Mouse (Mus musculus): ENCODE data around the gene Slc22a23.

Gene Slc22a23

DNA sequence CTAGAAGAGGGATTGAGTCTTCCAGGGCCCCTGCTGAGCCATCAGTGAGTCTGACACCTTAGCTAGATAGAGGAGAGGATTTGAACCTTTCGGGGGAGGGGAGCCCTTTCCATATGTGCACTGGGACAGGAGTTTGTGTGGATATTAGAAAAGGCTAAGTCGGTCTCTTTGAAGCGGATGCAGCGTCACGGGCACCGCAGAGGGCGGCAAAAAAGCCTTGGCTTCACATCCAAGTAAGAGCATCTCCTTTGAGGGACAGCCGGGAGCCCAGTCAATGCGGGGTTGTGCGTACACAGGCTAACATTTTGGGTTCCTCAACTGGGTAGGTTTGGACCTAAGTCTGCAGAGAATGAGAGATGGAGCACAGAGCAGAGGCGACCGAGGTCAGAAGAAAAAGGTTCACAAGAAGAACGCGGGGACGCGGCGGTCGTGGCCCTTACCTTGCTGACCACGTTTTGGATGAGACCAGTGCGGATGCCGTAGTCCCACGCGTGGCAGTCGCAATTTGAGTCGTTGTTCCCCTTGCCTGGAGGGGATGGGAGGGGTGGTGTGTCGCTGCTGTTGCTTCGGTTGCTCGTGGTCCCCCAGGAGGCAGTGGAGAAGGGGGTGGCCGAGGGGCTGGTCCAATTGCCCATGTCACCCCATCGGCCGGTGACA lies 1.1 kb downstream of the Slc22a23 start:
- peak; percentile 42 for DNase-seq

DNA sequence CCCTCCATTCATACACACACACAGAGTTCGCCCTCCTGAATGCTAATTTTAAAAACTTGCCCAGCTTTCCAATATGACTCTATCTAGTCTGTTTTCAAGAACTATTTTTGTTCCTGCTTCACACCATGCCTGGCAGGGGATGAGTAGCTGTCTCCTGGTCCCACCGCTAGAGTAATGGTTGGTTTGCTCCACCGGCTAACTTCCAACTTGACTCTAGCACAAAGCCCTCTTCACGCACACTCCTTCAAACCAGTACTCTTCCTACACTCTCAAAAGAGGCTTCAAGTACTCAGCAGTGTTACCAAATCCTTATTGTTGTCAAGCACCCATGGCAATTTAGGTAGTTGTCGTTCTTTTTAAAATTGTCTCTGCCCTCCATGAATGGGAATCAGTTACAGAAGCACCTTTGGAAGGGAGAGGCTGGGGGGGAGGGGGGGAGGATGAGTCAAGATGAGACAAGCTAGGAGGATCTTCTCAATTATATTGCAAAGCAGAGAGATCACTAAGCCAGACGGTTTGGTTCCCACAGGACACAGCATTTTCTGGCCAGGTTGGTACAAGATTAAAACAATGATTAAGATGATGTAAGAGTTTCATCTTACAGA lies 2.6 kb downstream of the Slc22a23 start:
- no peak for DNase-seq

DNA sequence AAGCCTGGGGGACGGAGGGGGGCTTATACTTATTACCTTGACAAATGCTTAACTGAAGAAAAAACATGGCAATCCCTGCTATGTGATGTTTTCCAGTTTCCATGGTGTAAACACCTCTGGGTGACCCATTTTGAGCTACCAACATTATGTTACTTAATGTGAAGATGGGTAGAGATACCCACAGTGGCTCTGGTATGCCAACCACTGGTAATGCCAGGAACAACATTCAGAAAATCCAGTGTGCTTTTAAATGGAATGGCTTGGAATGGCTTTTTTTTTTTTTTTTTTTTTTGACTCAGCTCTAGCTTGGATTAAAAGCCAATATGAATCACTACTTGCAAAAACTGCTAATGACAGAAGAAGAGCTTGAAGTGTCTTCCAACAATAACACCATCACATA lies 8.1 kb downstream of the Slc22a23 start:
- DNase-seq = no peak

DNA sequence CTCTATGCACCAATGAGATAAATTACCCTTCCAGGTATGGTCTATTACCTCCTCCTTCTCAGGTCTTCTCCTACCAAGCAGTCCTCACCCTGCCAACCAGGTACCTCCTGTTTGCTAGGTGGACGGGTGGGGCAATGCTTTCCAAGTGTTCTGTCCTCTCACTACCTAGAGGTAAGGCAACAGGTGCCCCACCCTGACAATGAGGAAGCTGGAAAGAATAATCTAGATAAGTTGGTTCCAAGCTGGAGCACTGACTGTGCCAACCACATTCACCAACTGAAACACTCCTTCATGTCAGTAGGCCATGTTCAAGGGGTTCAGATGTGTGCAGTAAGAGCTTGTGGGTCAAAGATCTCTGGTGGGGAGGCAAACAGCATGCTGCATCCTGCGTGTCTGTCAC lies 10.1 kb downstream of the Slc22a23 start:
- DNase-seq = no peak

DNA sequence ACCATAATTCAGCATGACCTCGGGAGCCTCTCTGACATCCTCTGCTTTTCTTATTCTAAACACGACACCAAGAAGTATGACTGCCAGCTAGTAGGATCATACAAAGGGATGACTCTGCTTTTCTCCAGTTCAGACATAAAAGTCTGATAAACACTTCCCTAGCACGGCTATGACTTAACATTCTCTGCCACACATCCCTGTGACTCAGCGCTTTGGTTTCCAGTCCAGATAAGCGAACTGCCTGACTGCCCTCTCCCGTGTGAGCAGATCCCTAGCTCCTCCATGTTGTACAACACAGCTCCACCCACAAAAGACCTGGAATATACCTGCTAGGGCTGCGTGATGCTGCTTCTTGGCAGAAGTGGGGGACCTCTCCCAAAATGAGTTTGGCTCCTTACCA lies 12.2 kb downstream of the Slc22a23 start:
- DNase-seq = no peak

DNA sequence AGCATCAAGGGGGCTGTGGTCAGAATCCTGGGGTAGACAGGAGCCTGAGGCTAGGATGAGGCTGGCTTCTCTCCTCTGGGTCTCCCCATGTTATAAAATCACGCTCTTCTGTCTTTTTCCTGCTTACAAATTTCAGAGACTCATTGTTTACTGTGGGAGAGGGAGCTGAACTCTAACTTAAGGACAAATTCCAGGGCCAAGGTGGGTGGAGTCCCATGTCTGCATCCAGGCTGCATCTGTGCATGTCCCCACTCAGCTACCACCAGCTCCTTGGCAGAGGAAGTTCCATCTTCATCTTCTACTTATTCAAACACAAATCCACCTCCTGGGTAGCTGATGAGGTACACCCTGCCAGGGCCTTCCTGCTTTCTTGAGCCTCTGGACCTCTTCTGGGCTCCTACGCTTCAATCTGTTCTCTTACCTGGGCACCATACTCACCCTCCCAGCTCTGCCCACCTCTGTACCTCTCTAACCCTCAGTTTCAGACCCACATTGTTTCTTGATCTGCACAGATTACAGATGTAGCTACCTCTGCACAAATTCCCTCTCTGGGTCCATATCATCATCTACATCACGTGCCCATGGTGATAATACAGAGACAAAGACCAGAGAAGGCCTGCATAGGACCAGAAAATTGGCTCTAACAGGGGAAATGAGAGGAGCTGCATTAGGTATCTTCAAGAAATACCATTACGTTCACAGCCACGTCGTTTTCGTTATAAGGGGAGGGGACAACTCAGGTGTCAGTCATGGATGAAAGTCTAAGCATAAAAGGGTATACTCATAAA lies 13.4 kb downstream of the Slc22a23 start:
- no peak for DNase-seq

DNA sequence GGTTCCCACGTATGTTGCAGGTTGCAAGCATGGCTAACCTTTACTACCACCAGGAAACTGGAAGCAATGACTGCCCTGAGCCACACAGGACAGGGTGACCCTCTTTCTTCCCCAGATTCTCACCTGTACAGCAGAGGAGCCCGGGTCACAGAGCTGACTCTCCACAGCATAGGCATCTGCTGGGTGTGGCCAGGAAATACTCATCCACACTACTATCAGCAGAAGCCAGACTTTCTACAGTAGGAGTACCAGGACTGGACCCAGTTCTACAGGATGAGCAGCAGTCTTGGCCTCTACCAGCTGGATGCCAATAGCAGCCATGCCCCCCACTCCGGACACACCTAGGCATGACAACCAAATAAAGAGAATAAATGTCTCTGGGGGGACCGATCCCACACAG lies 15.4 kb downstream of the Slc22a23 start:
- no peak for DNase-seq

DNA sequence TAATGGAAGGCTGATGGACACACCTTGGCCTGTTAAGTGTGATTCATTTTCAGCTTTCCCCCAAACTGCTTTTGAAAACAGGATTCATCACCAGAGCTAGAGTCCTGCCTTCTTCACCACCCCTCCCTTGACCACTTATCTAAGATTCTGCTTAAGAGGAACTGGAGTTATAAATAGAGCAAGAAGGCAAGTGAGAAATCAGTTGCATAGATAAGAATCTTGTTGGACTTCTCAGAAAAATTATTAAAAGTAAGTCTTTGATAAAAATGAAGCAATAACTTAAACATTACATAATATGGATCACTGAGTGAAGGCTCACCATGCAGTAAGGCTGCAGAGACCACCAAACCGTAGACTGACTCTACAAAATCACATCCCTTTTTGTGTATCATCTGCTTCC lies 18.0 kb downstream of the Slc22a23 start:
- no peak for DNase-seq

DNA sequence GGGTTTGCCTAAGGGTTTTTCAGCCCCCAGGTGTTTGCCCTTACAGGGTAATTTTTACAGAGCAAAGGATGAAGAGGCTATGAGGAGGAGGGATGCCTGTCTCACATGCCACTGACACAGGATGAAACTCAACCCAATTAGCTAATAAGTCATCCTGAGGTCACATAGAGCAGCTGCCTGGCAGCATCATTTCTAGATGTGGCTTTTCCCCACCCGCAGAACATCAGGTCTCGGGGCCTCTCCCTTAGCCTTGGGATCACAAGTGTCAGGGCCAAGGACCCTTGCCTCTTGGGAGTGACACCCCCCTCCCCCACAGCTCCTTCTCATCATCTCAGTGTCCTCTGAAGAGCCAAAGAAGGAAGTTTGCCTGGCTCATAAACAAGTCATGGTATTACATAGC lies 21.6 kb downstream of the Slc22a23 start:
- DNase-seq = no peak

DNA sequence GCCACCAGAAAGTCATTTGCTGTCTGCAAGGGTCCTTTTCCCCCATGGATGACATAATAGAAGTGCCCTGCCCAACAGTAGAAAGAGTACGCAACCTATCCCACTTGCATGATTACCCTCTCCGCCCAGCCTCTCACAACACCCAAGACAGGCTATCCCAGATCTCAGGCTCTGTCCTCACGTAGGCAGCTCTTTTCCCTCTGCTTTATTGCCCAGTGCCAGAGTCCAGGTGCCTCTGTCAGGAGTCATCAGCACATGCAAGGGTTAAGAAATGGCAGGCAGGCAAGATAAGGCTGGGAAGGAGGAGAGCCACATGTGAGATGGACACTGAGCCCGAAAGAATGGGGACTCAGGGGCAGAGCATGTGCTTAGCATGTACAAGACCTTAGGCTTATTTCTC lies 24.5 kb downstream of the Slc22a23 start:
- DNase-seq = no peak

DNA sequence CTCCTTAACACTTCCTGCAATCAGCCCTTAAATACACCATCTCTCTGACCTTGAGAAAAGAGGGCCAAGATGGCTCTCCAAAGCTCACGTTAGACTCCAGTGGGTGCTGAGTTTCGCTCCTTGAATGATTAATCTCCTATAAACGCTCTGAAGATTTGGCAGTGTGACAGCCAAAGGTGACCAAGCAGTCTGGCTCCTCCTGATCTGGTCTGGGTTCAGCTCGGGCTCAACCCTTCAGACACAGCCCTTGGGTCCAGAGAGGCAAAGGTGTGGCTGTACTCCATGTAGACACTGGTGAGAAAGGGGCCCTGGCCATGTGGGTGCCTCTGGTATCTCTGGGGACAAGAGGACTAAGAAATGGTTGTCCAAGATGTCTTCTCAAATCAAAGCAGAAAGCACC lies 27.9 kb downstream of the Slc22a23 start:
- DNase-seq = no peak

DNA sequence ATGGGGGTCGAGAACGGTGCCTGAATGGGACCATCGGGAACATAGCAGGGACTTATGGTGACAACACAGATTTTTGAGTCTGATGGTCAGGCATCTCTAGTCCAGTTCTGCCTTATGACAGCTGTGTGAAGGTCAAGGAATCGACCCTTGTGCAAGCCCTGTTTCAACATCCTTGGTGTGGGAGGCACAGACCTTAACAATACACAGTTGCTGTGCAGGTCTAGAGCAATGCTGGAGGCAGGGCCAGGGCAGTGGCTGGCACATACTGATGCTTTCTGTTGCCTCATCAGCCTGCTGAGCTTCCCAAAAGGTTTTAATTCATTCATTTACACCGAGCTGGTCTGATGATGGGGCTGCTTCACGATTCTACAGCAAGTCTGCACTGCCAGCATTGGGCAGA lies 28.5 kb downstream of the Slc22a23 start:
- DNase-seq = no peak

DNA sequence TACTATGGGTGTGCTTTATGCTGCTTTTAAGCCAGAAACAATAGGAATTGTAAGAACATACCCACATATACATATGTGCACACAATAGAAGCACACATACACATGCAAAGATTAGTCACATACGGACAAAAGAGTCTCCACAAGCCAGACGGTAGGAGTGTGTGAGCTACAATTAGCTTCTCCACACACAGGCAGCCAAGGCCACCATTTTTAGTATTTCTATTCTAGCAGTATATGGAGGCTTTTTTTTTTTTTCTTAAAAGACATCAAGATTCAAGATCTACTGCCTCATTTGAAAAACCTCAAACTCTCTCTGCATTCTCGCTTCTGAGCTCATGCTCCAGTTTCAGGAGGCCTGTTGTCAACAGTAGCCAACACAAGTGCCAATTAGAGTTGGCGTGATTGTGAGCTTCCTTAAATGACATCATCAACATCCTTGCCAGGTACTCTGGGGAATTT lies 31.9 kb downstream of the Slc22a23 start:
- DNase-seq = no peak

DNA sequence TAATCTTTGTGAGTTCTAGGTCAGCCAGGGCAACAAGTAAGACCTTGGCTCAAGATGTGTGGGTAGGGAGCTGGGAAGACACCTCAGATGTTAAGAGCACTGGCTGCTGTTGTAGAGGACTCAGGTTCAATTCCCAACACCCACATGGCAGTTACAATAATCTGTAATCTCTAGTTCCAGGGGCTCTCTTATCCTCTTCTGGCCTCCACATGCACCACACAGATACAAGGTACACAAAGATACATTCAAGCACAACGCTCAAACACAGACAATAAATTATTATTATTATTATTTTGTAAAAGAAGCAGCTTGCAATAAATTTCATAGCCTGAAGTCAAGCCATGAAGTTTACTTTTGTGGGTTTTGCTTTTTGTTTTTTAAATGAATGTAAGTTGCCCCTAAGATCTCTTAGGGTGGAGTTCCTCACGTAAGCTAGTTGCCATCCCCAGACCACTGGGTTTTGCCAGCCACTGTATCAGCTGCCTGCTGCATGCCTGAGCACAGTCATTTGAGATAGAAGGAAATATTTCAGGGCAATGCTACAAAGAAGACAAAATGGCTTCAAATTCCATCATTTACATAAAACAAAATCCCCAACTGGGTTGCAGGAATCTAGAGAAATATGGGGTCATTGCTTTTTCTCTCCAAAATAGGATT lies 32.5 kb downstream of the Slc22a23 start:
- DNase-seq = no peak

DNA sequence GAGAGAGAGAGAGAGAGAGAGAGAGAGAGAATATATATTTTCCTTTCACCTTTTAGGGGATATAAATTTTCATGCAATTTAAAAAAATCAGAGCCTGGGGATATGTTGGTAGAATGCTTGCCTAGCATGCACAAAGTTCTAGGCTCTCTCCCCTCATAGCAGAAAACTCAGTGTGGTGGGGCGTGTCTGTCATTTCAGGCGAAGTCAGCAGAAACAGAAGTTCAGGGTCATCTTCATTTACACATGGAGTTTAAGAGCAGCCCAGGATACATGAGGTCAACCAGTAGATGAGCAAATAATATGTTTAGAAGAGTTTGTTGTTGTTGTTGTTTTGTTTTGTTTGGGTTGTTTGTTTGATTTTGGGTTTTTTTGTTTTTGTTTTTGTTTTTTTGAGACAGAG lies 33.4 kb downstream of the Slc22a23 start:
- no peak for DNase-seq

DNA sequence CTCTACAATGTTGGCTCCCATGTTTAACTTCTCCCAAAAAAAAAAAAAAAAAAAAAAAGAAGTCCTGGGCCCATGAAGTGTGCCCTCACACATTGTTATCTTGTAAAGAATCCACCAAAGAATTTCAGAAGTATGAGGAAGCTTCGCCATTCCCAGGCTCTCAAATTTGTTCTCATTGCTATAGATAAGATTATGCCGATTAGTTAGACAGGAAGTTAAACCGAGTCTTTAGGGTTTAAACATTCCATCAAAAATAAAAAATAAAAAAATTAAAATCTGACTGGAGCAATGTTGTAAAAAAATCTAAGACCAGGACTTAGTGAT lies 36.4 kb downstream of the Slc22a23 start:
- no peak for DNase-seq

DNA sequence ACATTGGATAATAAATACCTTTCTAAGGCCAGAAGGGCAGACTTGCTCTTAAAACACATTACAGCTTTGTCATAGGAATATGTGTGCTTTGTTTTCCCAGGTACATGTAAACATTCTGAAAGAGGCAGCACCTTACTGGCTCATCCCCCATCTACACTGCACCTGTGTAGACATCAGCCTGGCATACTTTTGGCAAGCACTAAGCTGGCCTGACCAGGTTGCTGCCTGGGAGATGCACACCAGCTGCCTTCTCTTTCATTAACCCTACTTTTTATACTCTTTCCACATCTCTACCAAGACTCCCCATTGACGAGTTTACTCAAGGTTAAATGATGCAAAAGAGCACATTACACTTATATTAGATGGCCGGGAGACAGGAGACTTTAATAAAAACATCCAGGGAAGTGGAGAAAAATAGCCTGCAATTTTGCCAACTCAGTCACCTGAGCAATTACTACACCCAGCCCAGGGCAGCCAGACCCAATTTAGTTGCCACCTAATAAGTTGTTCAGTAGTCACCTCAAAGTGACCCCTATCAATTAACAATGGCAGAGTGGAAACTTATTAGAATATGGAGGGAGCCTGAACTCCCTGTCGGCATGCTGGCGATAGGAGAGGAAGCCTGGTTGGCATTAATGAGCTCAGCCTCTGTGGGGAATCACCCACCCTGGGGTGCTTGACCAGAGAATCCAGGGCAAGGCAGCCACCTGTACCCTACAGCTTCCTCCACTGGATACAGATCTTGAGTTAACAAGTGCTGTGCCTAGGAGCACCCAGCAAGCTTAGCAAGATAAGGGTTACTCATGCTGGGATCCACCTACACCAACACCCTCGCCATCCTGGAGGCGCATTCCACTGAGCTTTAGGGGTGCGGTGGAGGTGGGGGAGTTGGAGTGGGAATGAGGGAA lies 37.0 kb downstream of the Slc22a23 start:
- no peak for DNase-seq

DNA sequence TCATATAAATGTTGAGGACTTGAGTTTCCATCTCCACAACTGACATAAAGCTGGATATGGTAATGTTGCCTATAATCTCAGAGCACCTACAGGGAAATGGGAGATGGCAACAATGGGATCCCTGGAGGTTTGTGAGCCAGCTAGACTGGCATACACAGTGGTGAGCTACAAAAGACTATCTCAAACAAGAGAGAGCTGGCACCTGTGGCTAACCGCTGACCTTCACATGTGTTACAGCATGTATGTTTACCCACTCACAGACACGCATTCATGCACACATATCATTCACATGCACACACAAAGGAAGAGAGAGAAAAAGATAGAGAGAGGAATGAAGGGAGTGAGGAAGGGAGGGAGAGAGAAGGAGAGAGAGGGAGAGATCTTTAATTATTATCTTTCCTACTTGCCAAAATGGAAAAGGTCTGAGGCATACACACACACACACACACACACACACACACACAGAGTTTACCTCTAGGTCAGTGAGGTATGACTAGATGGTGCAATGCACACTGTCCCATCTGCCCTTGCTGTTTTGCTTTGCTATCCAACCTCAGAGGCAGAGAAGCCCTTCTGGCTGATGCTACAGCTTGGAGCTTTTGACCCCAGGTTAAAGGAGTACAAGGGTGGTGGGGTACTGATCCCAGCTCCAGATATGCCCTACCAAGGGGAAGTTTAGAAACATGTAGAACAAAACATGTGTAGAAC lies 38.9 kb downstream of the Slc22a23 start:
- DNase-seq = no peak

DNA sequence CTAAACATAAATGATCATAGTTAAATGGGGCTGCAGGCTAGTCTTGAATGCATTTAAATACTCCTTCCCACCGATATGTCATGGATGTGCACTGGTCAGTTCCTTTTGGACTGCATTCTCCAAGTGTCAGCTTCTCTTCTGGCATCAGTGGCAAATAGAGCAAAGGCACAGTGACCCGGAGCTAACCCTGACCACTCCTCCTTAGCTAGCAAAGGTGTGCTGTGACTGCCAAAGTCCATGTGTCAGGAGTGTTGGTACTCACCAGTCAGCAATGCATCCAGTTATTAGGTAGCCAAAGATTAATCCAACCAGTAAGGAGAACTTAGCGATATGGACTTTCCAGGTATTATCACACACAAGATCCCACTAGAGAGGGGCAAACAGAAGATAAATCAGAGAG lies 40.1 kb downstream of the Slc22a23 start:
- DNase-seq = no peak

DNA sequence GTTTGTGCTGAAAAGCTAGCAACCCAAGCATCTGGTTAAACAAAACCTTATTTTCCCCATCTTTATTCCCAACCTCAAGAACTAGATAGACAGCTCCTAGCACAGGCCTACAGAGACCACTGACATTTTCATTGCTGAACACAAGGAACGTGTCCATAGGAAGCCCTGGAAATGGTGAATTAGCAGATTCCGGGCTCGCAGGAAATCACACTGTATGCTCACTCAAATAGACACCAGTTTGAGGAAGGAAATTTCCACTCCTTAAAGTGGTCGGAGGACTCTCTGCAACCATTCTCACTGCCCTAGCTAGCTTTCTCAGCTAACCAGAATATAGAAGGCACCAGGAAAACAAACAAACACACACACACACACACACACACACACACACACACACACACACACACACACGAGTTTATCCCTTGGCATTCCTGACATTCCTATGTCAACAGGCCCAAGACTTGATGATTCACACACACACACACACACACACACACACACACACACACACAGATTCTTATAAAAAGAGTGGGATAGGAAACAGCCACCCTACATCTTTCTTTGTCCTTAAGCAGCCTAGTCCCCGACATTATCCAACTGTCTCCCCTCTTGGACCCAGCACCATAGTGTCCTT lies 41.5 kb downstream of the Slc22a23 start:
- DNase-seq = no peak

DNA sequence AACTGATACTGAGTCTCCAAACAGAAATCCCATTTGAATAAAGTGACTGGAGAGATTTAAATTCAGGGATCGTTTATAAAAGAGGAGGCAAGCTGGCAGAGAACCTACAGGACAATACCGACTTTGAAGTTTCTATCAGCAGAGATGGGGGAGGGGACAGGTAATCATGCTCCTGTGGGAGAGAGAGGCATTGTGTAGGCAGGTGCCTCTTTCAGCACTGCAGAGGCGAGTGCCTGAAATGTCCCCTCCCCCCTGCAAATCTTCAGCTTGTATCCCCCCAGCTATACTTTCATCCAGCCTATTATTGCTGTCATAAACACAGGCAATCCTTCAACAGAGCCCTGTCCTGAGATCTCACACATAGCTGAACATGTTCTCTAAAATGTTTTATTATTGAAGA lies 43.4 kb downstream of the Slc22a23 start:
- no peak for DNase-seq

Data from right cerebral cortex, postnatal 14 days (tissue).